Mouse (Mus musculus) 416B (cell line): Measurements from ENCODE around the gene 4930524B15Rik.
A peak's percentile ranks its signal among the peaks of the same experiment; 100 is the strongest.
"Not testable (repeated sequence)": the region's sequence is repeated elsewhere in the genome, so short reads cannot be mapped to it uniquely, and the experiment has no call there.

Experiments used
- DNase-seq: peaks from one replicate; pipeline ENCODE4 v3.0.0; 2011; ENCODE audit warnings: low read depth

4930524B15Rik gene

GRCm38 (mm10) chr11:31984786-31985185 lies 19.4 kb downstream of the 4930524B15Rik start:
- DNase-seq, result no peak

GRCm38 (mm10) chr11:31992535-31992934 lies 27.1 kb downstream of the 4930524B15Rik start:
- DNase-seq, result no peak

- no peak for DNase-seq
These were observed 34.3 kb downstream of the 4930524B15Rik start for GRCm38 (mm10) chr11:31999716-32000115.

GRCm38 (mm10) chr11:32000281-32000680 lies 34.9 kb downstream of the 4930524B15Rik start, which contains the start of gene Nsg2:
Nsg2 (plus strand) TSS chr11:32000463.
- DNase-seq, result peak; percentile 8

- no peak for DNase-seq
These were observed 36.0 kb downstream of the 4930524B15Rik start for GRCm38 (mm10) chr11:32001181-32001910.

GRCm38 (mm10) chr11:32002670-32003072 lies 37.3 kb downstream of the 4930524B15Rik start:
- DNase-seq, result no peak

- DNase-seq, result not testable (repeated sequence)
These were observed 42.7 kb downstream of the 4930524B15Rik start for GRCm38 (mm10) chr11:32008049-32008448.

GRCm38 (mm10) chr11:32008852-32009251 lies 43.5 kb downstream of the 4930524B15Rik start:
- no peak for DNase-seq

- DNase-seq, result no peak
These were observed 44.7 kb downstream of the 4930524B15Rik start for GRCm38 (mm10) chr11:32009961-32010662.

- no peak for DNase-seq
These were observed 45.2 kb downstream of the 4930524B15Rik start for GRCm38 (mm10) chr11:32010663-32010970.

GRCm38 (mm10) chr11:32011867-32012603 lies 46.6 kb downstream of the 4930524B15Rik start:
- no peak for DNase-seq

GRCm38 (mm10) chr11:32013014-32013427 lies 47.6 kb downstream of the 4930524B15Rik start:
- no peak for DNase-seq

GRCm38 (mm10) chr11:32013561-32013960 lies 48.2 kb downstream of the 4930524B15Rik start:
- no peak for DNase-seq

GRCm38 (mm10) chr11:32018201-32018600 lies 52.8 kb downstream of the 4930524B15Rik start:
- no peak for DNase-seq

GRCm38 (mm10) chr11:32020031-32020965 lies 54.9 kb downstream of the 4930524B15Rik start:
- DNase-seq, result peak; percentile 80

- no peak for DNase-seq
These were observed 61.2 kb downstream of the 4930524B15Rik start for GRCm38 (mm10) chr11:32026634-32027033.

- no peak for DNase-seq
These were observed 62.3 kb downstream of the 4930524B15Rik start for GRCm38 (mm10) chr11:32027474-32028342.

GRCm38 (mm10) chr11:32028605-32029004 lies 63.2 kb downstream of the 4930524B15Rik start:
- no peak for DNase-seq
